Mouse (Mus musculus): Measurements from ENCODE around the gene Gm14685. TPM values are rescaled to one million over a fixed set of nuclear protein-coding genes. Genes with fewer than 3 reads are reported as not detected.

The Gm14685 gene
- polyA plus RNA-seq (2012; rRNA removed) = 0.20 TPM in 1 of 2 replicates, not detected in the other

GRCm38 (mm10) chrX:73116747-73117146 is at the start of gene Gm14685:
Gene Gm14685, plus strand, starts transcription at chrX:73117047.

DNA sequence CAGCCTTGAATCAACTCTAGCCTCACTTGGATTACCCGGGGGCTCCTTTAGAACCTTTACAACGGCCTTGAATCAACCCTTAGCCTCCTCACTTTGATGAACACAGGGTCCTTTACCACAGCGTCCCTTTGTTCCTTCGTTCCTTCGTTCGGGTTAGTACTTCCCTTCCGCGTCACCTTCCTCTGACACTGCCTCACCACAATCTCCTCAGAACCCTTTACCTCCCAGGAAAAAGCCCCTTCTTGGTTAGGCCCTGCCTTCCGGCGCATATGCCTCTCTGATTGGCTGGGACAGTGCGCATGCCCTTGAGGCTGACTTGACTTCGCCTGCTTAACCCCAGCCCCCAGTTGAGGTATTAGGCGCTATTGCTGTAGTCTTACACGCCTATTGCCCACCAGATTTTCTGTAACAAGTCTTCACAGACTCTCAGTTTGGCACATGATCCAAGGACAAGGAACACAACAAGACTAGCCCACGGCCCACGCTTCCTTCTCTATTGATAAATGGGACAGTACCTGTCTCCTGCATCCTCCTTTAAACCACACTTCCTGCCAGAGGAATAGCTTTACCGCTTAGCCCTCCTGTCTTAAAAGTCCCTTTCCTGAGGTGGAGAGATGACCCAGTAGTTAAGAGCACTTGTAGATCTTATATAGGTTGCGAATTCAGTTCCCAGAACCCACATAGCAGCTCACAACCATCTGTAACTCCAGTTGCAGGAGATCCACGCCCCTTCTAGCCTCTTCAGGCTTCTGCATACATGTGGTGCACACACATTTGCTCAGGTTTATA is 34.4 kb upstream of the Gm14685 start, which contains the start of gene Xlr4a:
TSS of gene Xlr4a (minus strand) at position 212 of the 789 bp plus-strand sequence.

DNA sequence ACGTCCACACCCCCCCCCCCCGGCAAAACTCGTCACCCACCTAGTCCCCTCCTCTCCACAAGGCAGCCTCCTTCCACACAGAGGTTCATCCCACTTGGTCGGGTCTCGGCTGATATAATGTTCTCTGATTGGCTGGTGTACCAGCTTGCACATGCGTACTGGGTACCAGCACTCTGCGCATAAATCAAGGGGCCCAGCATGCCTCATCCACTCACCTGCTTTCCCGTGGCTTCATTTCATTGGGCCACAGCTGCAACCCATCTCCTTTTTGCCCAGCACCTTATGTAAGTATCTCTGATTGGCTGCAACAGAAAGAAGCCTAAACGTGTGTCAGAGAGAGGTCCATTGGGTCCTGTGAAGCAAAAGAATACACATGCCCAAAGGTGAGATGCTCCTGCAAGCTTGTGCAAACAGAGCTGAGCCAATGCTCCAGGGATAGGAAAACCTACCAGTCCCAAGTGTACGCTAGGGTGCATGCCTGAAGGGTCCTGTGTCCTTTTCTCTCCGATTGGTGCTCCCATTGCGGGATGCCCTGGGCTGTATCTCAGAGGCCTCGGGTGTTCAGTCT is 19.8 kb upstream of the Gm14685 start, which contains the start of gene Xlr3a:
TSS of gene Xlr3a (minus strand) at position 155 of the 568 bp plus-strand sequence.

GRCm38 (mm10) chrX:73148496-73148895 is 31.6 kb downstream of the Gm14685 start, which contains the start of gene Xlr5b:
Gene Xlr5b, plus strand, starts transcription at chrX:73148796.

DNA sequence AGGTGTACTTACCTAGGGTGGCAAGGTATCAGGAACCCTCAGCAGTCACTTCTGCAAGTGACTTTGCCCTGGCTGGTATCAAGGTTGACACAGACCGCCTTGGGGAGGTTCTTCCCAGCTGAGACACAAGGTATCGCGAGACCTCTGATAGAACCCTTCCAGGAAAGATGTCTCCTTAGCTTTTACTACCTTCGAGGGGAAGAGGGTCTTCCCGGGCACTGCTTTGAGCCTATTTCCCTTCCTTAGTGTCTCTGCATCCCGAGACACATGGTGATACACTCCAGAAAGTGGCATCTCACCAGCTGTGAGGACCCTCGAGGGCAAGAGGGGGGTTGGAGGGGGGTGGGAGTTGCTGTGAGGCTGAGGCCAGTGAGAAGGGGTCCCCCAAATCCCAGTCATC is 32.5 kb downstream of the Gm14685 start, which contains the start of gene DXBay18:
TSS of gene DXBay18 (minus strand) at position 101 of the 400 bp plus-strand sequence.

DNA sequence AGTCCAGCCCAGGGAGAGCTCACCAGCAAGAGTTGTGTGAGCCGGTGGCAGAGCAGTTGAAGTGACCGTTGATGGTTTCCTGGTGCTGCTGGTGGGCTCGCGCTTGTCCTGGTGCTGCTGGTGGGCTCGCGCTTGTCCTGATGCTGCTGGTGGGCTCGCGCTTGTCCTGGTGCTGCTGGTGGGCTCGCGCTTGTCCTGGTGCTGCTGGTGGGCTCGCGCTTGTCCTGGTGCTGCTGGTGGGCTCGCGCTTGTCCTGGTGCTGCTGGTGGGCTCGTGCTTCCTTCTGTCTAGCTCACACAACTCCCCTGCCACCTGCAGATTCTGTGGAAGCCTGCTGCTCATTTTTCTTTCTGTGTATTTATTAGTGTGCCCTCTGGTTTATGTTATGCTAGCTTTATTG is 60.0 kb downstream of the Gm14685 start, which contains the start of gene Spin2d:
TSS of gene Spin2d (minus strand) at position 101 of the 400 bp plus-strand sequence.

Other genes starting within 250 kb of the Gm14685 start
- gene Cetn2, start 198.6 kb upstream of the Gm14685 start, polyA plus RNA-seq (2012; rRNA removed) = 2.2 and 2.8 TPM in 2 replicates
- gene Nsdhl, start 198.5 kb upstream of the Gm14685 start, polyA plus RNA-seq (2012; rRNA removed) = 8.2 and 11.8 TPM in 2 replicates
- gene Zfp185, start 129.7 kb upstream of the Gm14685 start, polyA plus RNA-seq (2012; rRNA removed) = 4.9 and 5.3 TPM in 2 replicates
- gene Pnma5, start 79.9 kb upstream of the Gm14685 start, polyA plus RNA-seq (2012; rRNA removed) = 0.14 and 0.17 TPM in 2 replicates
- 0.03 TPM in 1 of 2 replicates, not detected in the other for gene Pnma3, start 52.3 kb upstream of the Gm14685 start, polyA plus RNA-seq (2012; rRNA removed)
- gene Xlr4a, start 34.6 kb upstream of the Gm14685 start, polyA plus RNA-seq (2012; rRNA removed) = 0.12 TPM in 1 of 2 replicates, not detected in the other
- gene Xlr3a, start 20.0 kb upstream of the Gm14685 start, polyA plus RNA-seq (2012; rRNA removed) = 0.41 and 0.93 TPM in 2 replicates
- gene Xlr5b, start 31.7 kb downstream of the Gm14685 start, polyA plus RNA-seq (2012; rRNA removed) = not detected in 2 replicates
- gene DXBay18, start 32.4 kb downstream of the Gm14685 start, polyA plus RNA-seq (2012; rRNA removed) = 0.12 TPM in 1 of 2 replicates, not detected in the other
- not detected in 2 replicates for gene Spin2d, start 59.9 kb downstream of the Gm14685 start, polyA plus RNA-seq (2012; rRNA removed)
- gene Xlr3b, start 75.2 kb downstream of the Gm14685 start, polyA plus RNA-seq (2012; rRNA removed) = 0.33 and 1.5 TPM in 2 replicates
- gene Xlr4b, start 97.3 kb downstream of the Gm14685 start, polyA plus RNA-seq (2012; rRNA removed) = 0.17 and 0.23 TPM in 2 replicates
- 26.3 and 35.3 TPM in 2 replicates for gene F8a, start 111.2 kb downstream of the Gm14685 start, polyA plus RNA-seq (2012; rRNA removed)
- 0.09 and 0.10 TPM in 2 replicates for gene Xlr4c, start 126.1 kb downstream of the Gm14685 start, polyA plus RNA-seq (2012; rRNA removed)
- gene Xlr3c, start 148.3 kb downstream of the Gm14685 start, polyA plus RNA-seq (2012; rRNA removed) = not detected in 2 replicates
- gene Xlr5a, start 175.9 kb downstream of the Gm14685 start, polyA plus RNA-seq (2012; rRNA removed) = 0.09 TPM in 1 of 2 replicates, not detected in the other
- gene Xlr5c, start 175.9 kb downstream of the Gm14685 start, polyA plus RNA-seq (2012; rRNA removed) = not detected in 2 replicates
- gene Gm45015, start 219.8 kb downstream of the Gm14685 start, polyA plus RNA-seq (2012; rRNA removed) = not detected in 2 replicates
- gene Zfp275, start 225.6 kb downstream of the Gm14685 start, polyA plus RNA-seq (2012; rRNA removed) = 20.8 and 25.1 TPM in 2 replicates